11 mouse cellular contexts compared by ENCODE assay signal in genomic region chr3:38697871-38698270, GRCm38 (mm10).
A peak's percentile ranks its signal among the peaks of the same experiment; 100 is the strongest.
DNase-seq lines count a peak whose midpoint lies in the region; ATAC-seq lines count a peak whose summit lies in the region.
"Had no signal": no experiment of that assay in that cellular context is flagged by ENCODE, and none has a peak within 500 bp of the region (broad histone marks: within the 10 kb centered on the region; RNA-seq: fewer than 3 reads in every experiment).

No protein-coding gene starts in this region.

- H3K27me3 ChIP-seq in kidney, embryonic 15.5 days = no peaks in the 10 kb centered on the region
- H3K27me3 ChIP-seq in embryonic facial prominence, embryonic 13.5 days = no peaks in the 10 kb centered on the region
- H3K27me3 ChIP-seq in hindbrain, embryonic 10.5 days (ENCODE audit: insufficient read depth, poor library complexity, severe bottlenecking) = no peaks in the 10 kb centered on the region
- no peaks in the 10 kb centered on the region for H3K27me3 ChIP-seq in neural tube, embryonic 13.5 days

- no peaks in the 10 kb centered on the region for H3K36me3 ChIP-seq in kidney, embryonic 15.5 days
- no peaks in the 10 kb centered on the region for H3K36me3 ChIP-seq in embryonic facial prominence, embryonic 13.5 days
- H3K36me3 ChIP-seq in hindbrain, embryonic 10.5 days = no peaks in the 10 kb centered on the region
- H3K36me3 ChIP-seq in neural tube, embryonic 13.5 days = no peaks in the 10 kb centered on the region

- 0 out of 2 replicates have a peak overlapping the region, but pooled peaks have one; percentile 25 for H3K27ac ChIP-seq in kidney, embryonic 15.5 days
- peak overlapping the region; percentile 78 for H3K27ac ChIP-seq in embryonic facial prominence, embryonic 13.5 days
- peak overlapping the region; percentile 91 for H3K27ac ChIP-seq in hindbrain, embryonic 10.5 days
- peak overlapping the region; percentile 65 for H3K27ac ChIP-seq in neural tube, embryonic 13.5 days (replicated peaks)

- no peak for DNase-seq in kidney, adult 11 months
- DNase-seq in hindbrain, embryonic 10.5 days (ENCODE audit: low spot score) = peak; percentile 73
- DNase-seq in retina, postnatal 1 day = no peak
- DNase-seq in B cell, adult 2 months = no peak
- no peak for DNase-seq in lung, postnatal 25 days (ENCODE audit: low spot score)
- DNase-seq: adrenal gland, postnatal 10 days had no signal

- H3K4me1 ChIP-seq in kidney, embryonic 15.5 days = 0 out of 2 replicates have a peak, but pooled peaks cover 4% of the 10 kb centered on the region
- H3K4me1 ChIP-seq in embryonic facial prominence, embryonic 13.5 days = peaks cover 31% of the 10 kb centered on the region
- H3K4me1 ChIP-seq in hindbrain, embryonic 10.5 days (replicated peaks) = peaks cover 23% of the 10 kb centered on the region
- peaks cover 15% of the 10 kb centered on the region; the same call in 1 of the 2 replicates for H3K4me1 ChIP-seq in neural tube, embryonic 13.5 days (replicated peaks)

- H3K9me3 ChIP-seq in kidney, embryonic 15.5 days (replicated peaks) = no peaks in the 10 kb centered on the region
- no peaks in the 10 kb centered on the region for H3K9me3 ChIP-seq in embryonic facial prominence, embryonic 13.5 days
- 0 out of 2 replicates have a peak, but pooled peaks cover 4% of the 10 kb centered on the region for H3K9me3 ChIP-seq in hindbrain, embryonic 10.5 days
- no peaks in the 10 kb centered on the region for H3K9me3 ChIP-seq in neural tube, embryonic 13.5 days

- no peak for ATAC-seq in kidney, embryonic 15.5 days (replicated peaks; ENCODE audit: low FRiP score)
- ATAC-seq in embryonic facial prominence, embryonic 13.5 days (ENCODE audit: insufficient number of reproducible peaks, insufficient read depth, low FRiP score, low TSS enrichment, low read depth) = no peak
- peak; percentile 82 for ATAC-seq in neural tube, embryonic 13.5 days (ENCODE audit: low read depth)
- ATAC-seq: lung, postnatal 0 days had no signal

- no peak overlapping the region for H3K4me3 ChIP-seq in kidney, embryonic 15.5 days (replicated peaks)
- H3K4me3 ChIP-seq in embryonic facial prominence, embryonic 13.5 days = no peak overlapping the region
- H3K4me3 ChIP-seq in hindbrain, embryonic 10.5 days = no peak overlapping the region
- H3K4me3 ChIP-seq in neural tube, embryonic 13.5 days = no peak overlapping the region
- H3K4me3 ChIP-seq: erythroblast, embryonic 14.5 days had no signal

- 49% methylated on average over 8 of the region's 8 CpGs for WGBS in kidney, embryonic 15.5 days
- 17% methylated on average over 8 of the region's 8 CpGs for WGBS in embryonic facial prominence, embryonic 13.5 days
- 16% methylated on average over 8 of the region's 8 CpGs for WGBS in hindbrain, embryonic 10.5 days
- 13% methylated on average over 8 of the region's 8 CpGs for WGBS in neural tube, embryonic 13.5 days

- no peak overlapping the region for H3K4me2 ChIP-seq in kidney, embryonic 15.5 days
- no peak overlapping the region for H3K4me2 ChIP-seq in embryonic facial prominence, embryonic 13.5 days
- no peak overlapping the region for H3K4me2 ChIP-seq in neural tube, embryonic 13.5 days

- H3K9ac ChIP-seq in kidney, embryonic 15.5 days = no peak overlapping the region
- H3K9ac ChIP-seq in embryonic facial prominence, embryonic 13.5 days = no peak overlapping the region
- no peak overlapping the region for H3K9ac ChIP-seq in neural tube, embryonic 13.5 days

Comparison
In these comparisons a context has a peak if more than half of its experiments do, and no peak if none do; other contexts are left out.
1. H3K27ac ChIP-seq: peak in every context shown above with its lines; median percentile 91 in hindbrain, embryonic 10.5 days; 78 in embryonic facial prominence, embryonic 13.5 days; 65 in neural tube, embryonic 13.5 days; 25 in kidney, embryonic 15.5 days.